Mouse (Mus musculus): ENCODE measurements at regions not wholly inside any gene's neighbourhood (a gene's known extent, or its start where the extent isn't known, plus 50 kb on each side); places are given as distances from the start of the nearest gene placed in this dataset.

DNA sequence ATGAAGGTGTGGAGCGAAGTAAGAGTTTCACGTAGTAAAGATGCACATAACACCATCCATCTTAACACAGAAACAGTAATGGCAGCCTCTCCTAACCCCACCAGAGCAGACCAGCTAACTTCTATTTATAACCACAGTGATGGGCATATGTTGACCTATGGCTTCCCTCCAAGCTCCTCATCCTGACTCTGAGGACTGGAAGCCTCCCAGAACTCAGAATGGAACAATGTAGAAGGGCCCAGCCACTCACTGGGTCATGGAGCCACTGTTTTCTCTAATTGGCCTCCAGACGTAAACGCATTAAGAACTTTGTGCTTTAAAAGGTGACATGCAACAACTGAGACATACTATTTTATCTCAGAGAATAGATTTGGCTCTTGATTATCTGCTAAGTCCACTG, 77.0 kb downstream of the Irs2 start:
- TF ChIP-seq CTCF (IDR thresholded peaks at IDR 0.05; ENCODE audit: low read depth) = no peak
- Histone ChIP-seq H3K4me2 (ENCODE audit: low read depth) (no peak overlapping the region), H3K4me1 (ENCODE audit: insufficient read depth) (peaks cover 9% of the 10 kb centered on the region; the same call in 1 of the 2 replicates), H3K27me3 (ENCODE audit: insufficient read depth, low read length) (no peaks in the 10 kb centered on the region), H3K9ac (no peak overlapping the region), H3K36me3 (ENCODE audit: insufficient read depth) (no peaks in the 10 kb centered on the region), H3K4me3 (ENCODE audit: low read depth, low read length) (no peak overlapping the region), H3K9me3 (ENCODE audit: low read length) (no peaks in the 10 kb centered on the region), H3K27ac (ENCODE audit: low read depth, low read length) (no peak overlapping the region)
- no peak for ATAC-seq
- whole genome bisulfite sequencing = 84% methylated on average over 4 of the region's 4 CpGs
- no peak for DNase-seq

DNA sequence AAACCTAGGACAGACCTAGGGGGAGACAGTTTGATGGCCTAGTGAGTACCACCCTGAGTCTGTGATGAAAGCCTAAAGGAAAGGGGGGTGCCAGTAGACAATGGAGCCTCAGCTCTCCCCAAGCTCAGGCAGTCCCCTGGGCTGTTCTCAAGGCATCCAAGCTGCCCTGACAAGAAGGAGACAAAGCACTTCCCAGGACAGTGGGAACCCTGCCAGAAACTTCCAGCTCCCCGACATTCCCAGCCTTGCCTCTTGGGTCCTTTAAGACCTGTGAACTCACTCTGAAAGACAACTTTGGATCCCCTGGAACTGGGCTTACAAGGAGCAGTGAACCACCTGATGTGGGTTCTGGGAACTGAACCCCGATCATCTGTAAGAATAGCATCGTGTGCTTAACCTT, 79.4 kb downstream of the Irs2 start:
- Histone ChIP-seq H3K9me3 (ENCODE audit: low read length) (no peaks in the 10 kb centered on the region), H3K4me2 (ENCODE audit: low read depth) (no peak overlapping the region; the same call in 1 of the 2 replicates), H3K27ac (ENCODE audit: low read depth, low read length) (no peak overlapping the region), H3K9ac (no peak overlapping the region), H3K36me3 (ENCODE audit: insufficient read depth) (no peaks in the 10 kb centered on the region), H3K4me3 (ENCODE audit: low read depth, low read length) (no peak overlapping the region), H3K27me3 (ENCODE audit: insufficient read depth, low read length) (no peaks in the 10 kb centered on the region), H3K4me1 (ENCODE audit: insufficient read depth) (peaks cover 27% of the 10 kb centered on the region)
- DNase-seq (no peak), ATAC-seq (no peak)
- no peak for TF ChIP-seq CTCF (IDR thresholded peaks at IDR 0.05; ENCODE audit: low read depth)
- WGBS = 68% methylated on average over 3 of the region's 3 CpGs

DNA sequence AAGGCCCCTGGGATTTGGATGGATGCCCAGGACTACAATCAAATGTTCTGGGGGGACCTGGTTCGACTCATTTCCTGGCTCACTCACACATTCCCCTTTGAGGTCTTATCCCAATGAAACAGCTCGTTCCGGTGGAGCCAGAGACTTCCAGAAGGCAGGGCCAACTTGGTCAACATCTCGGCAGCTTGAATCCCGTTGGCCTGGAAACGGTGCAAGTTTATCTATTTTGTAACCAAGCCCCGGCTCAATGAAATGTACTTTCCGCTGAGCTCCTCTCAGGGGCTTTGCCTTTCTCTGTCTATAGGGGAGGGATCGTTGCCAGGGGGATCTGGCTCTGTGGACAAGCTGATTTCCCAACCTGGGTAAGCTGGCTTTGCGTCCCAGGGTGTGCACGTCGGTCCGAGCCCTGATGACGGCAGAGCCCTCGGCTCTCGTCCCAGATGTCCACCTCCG, 79.9 kb downstream of the Irs2 start:
- H3K36me3 ChIP-seq (ENCODE audit: insufficient read depth) = no peaks in the 10 kb centered on the region
- no peak overlapping the region; the same call in 1 of the 2 replicates for H3K4me2 ChIP-seq (ENCODE audit: low read depth)
- H3K4me3 ChIP-seq (ENCODE audit: low read depth, low read length) = no peak overlapping the region
- H3K9me3 ChIP-seq (ENCODE audit: low read length) = no peaks in the 10 kb centered on the region
- H3K27ac ChIP-seq (ENCODE audit: low read depth, low read length) = no peak overlapping the region
- DNase-seq = peak; percentile 76
- peaks cover 27% of the 10 kb centered on the region for H3K4me1 ChIP-seq (ENCODE audit: insufficient read depth)
- no peaks in the 10 kb centered on the region for H3K27me3 ChIP-seq (ENCODE audit: insufficient read depth, low read length)
- H3K9ac ChIP-seq = no peak overlapping the region
- WGBS = 26% methylated on average over 17 of the region's 17 CpGs
- TF ChIP-seq CTCF (IDR thresholded peaks at IDR 0.05; ENCODE audit: low read depth) = no peak
- ATAC-seq = peak; percentile 59

DNA sequence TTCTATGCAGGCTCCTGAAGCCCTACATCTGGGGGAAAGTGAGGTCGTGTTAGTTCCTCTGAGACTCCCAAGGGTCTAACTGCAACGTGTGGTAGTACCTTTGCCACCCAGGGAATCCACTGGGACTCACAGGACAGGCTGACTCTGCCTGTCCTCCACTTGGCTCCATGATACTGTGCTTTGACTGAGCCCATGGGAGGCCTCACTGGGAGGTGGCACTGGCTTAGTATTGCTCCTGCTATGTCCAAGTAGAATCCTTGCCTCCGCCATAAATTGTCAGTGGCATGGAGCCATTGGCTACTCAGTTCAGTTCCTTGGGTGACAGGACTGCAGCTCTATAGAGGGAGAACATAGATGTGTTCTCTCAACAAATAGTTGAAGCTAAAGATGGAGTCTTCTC, 81.1 kb downstream of the Irs2 start:
- H3K27ac ChIP-seq (ENCODE audit: low read depth, low read length) = no peak overlapping the region
- H3K9me3 ChIP-seq (ENCODE audit: low read length) = no peaks in the 10 kb centered on the region
- H3K4me3 ChIP-seq (ENCODE audit: low read depth, low read length) = no peak overlapping the region
- H3K36me3 ChIP-seq (ENCODE audit: insufficient read depth) = no peaks in the 10 kb centered on the region
- H3K27me3 ChIP-seq (ENCODE audit: insufficient read depth, low read length) = no peaks in the 10 kb centered on the region
- TF ChIP-seq CTCF (IDR thresholded peaks at IDR 0.05; ENCODE audit: low read depth) = no peak
- 76% methylated on average over 3 of the region's 3 CpGs for WGBS
- DNase-seq = no peak
- no peak overlapping the region for H3K9ac ChIP-seq
- peaks cover 29% of the 10 kb centered on the region for H3K4me1 ChIP-seq (ENCODE audit: insufficient read depth)
- ATAC-seq = no peak
- no peak overlapping the region for H3K4me2 ChIP-seq (ENCODE audit: low read depth)

DNA sequence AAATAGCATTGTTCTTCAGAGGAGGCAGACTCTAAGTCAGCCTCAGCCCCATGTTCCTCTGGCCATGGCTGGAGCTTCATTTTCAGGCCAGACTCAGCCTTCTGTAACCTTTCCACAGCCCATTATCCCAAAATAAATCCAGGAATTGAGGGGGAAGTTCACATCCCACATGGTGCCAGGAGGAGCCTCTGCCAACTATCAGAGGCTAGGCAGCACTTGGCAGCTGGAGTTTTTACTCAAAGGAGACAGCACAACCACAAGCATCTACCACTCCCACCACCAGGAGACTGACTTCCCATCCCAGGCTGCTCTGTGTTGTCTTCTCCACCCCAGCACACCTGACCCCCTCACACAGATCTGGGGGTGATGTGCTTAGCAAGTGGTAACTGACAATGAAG, 81.7 kb downstream of the Irs2 start:
- DNase-seq (no peak), ATAC-seq (no peak)
- Histone ChIP-seq H3K27me3 (ENCODE audit: insufficient read depth, low read length) (no peaks in the 10 kb centered on the region), H3K4me1 (ENCODE audit: insufficient read depth) (peaks cover 34% of the 10 kb centered on the region), H3K9me3 (ENCODE audit: low read length) (no peaks in the 10 kb centered on the region), H3K36me3 (ENCODE audit: insufficient read depth) (no peaks in the 10 kb centered on the region), H3K4me2 (ENCODE audit: low read depth) (no peak overlapping the region), H3K4me3 (ENCODE audit: low read depth, low read length) (no peak overlapping the region), H3K9ac (0 out of 2 replicates have a peak overlapping the region, but pooled peaks have one; percentile 11), H3K27ac (ENCODE audit: low read depth, low read length) (no peak overlapping the region)
- TF ChIP-seq CTCF (IDR thresholded peaks at IDR 0.05; ENCODE audit: low read depth) = no peak

DNA sequence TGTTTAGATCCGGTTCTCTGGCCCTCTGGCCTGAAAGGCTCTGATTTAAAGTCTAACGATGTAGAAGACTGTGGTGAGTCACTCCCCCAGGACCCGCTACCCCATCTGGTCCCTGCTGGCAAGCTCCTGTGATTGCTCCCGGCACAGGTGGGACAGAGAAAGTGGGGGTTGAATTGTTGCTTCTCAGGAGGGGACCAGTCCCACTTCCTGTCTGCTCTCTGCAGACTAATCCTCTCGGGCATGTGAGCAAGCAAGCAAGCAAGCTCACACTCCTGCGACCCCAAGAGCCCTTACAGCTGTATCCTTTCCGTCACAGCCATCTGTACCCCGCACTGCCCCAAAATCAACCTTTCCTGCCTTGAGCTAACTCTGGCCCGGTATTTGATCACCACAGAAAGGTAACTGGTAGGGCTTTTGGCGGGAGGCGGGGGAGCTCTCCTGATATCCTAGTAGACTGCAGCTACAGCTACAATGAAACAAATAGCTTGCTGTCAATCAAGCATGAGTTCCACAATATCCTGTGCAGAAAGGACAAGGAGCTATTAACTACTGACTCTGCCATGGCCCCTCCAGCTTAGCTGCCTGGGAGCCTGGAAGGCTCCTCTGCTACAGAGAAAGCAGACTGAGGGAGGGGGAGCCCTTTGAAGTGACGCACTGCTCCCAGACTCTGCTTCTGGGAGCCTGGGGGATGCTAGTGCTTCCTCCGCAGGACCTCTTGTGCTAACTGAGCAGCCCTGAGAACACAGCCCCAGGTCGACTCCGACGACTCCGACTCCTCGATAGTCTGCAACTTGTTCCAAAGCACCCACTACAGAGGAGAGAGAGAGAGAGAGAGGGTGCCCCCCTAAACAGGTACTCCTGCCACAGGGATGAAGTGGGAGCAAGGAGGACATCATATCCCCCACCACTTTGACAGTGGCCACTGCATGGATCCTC, 82.4 kb downstream of the Irs2 start:
- peaks cover 34% of the 10 kb centered on the region for H3K4me1 ChIP-seq (ENCODE audit: insufficient read depth)
- no peaks in the 10 kb centered on the region for H3K36me3 ChIP-seq (ENCODE audit: insufficient read depth)
- WGBS = 8% methylated on average over 18 of the region's 18 CpGs
- peak; percentile 7; the same call in 1 of the 2 replicates for ATAC-seq
- H3K4me2 ChIP-seq (ENCODE audit: low read depth) = no peak overlapping the region
- no peak overlapping the region for H3K4me3 ChIP-seq (ENCODE audit: low read depth, low read length)
- H3K27ac ChIP-seq (ENCODE audit: low read depth, low read length) = peak overlapping the region; percentile 37
- no peaks in the 10 kb centered on the region for H3K9me3 ChIP-seq (ENCODE audit: low read length)
- no peak for TF ChIP-seq CTCF (IDR thresholded peaks at IDR 0.05; ENCODE audit: low read depth)
- H3K9ac ChIP-seq = peak overlapping the region; percentile 11; the same call in 1 of the 2 replicates
- no peaks in the 10 kb centered on the region for H3K27me3 ChIP-seq (ENCODE audit: insufficient read depth, low read length)
- peak; percentile 41 for DNase-seq

DNA sequence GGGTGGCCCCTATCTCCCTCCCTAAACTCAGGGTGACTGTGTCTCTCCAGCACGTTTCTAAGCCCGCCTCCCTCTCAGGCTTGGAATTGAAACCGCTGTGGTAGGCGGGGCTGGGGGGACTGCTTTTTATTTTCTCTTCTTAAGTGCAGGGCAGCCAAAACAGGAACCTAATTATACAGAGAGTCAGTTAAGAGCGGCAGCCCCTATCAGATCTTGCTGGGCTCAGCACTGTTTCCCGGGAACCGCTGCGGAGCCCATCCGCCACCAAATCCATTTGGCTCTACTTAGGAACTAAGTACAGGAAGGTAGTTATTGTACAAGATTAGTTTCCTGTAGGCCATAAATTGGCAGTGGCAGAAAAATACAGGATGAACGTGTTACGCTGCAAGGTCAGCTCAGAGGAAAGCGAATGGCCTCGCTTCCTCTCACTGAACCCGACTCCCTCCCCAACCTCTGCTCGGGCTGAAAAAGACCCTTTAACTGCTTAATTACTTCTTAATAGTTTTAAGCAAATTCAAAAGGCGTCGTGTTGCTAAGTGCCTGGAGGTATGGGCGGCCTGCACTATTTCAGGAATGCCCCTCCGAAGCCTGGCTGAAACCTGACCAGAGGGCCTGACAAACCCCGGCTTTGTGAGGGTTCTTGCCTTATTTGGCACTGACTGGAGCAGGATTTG, 83.6 kb downstream of the Irs2 start:
- H3K9ac ChIP-seq = peak overlapping the region; percentile 18; the same call in 1 of the 2 replicates

More for the DNA sequence above, 83.6 kb downstream of the Irs2 start:
- H3K27me3 ChIP-seq (ENCODE audit: insufficient read depth, low read length) = no peaks in the 10 kb centered on the region
- peak overlapping the region; percentile 45; the same call in 1 of the 2 replicates for H3K27ac ChIP-seq (ENCODE audit: low read depth, low read length)
- peaks cover 34% of the 10 kb centered on the region for H3K4me1 ChIP-seq (ENCODE audit: insufficient read depth)
- ATAC-seq (peak; percentile 35), DNase-seq (peak; percentile 62)
- 5% methylated on average over 20 of the region's 20 CpGs for WGBS
- no peak for TF ChIP-seq CTCF (IDR thresholded peaks at IDR 0.05; ENCODE audit: low read depth)
- H3K4me3 ChIP-seq (ENCODE audit: low read depth, low read length) = no peak overlapping the region
- H3K9me3 ChIP-seq (ENCODE audit: low read length) = no peaks in the 10 kb centered on the region
- H3K36me3 ChIP-seq (ENCODE audit: insufficient read depth) = no peaks in the 10 kb centered on the region
- H3K4me2 ChIP-seq (ENCODE audit: low read depth) = peak overlapping the region; percentile 35

Measured in forebrain, postnatal 0 days (tissue).